Mouse (Mus musculus) MEL (cell line): Measurements from ENCODE around the gene Unc13a. TPM values are rescaled to one million over a fixed set of nuclear protein-coding genes. Genes with fewer than 3 reads are reported as not detected.
A peak's percentile ranks its signal among the peaks of the same experiment; 100 is the strongest.

Source experiments
- DNase-seq: peaks from one replicate; pipeline ENCODE4 v3.0.0; 2011; ENCODE audit warnings: low read depth, low spot score
- H3K27ac ChIP-seq: 2 replicates; pipeline ENCODE4 v1.5.1; 2012; ENCODE audit warnings: low read depth, mild to moderate bottlenecking, control low read depth, low read length, moderate library complexity; ENCODE audit not compliant: control insufficient read depth
- H3K27me3 ChIP-seq, 2 experiments: fragments of 150-350 bp in 1 of 2; sonication (generic) in 1 of 2; 2 replicates each; pipeline ENCODE4 v1.6.1; 2012; ENCODE audit warnings: low read length in 2 of 2, mild to moderate bottlenecking in 2 of 2, improper control_type of control experiment in 1 of 2, moderate library complexity in 1 of 2; ENCODE audit not compliant: insufficient read depth in 2 of 2, control insufficient read depth in 1 of 2
- H3K36me3 ChIP-seq, 2 experiments: 2 replicates each; pipeline ENCODE4 v1.6.1; 2012 to 2014; ENCODE audit warnings: low read length in 2 of 2, improper control_type of control experiment in 1 of 2, inconsistent platforms in 1 of 2, mild to moderate bottlenecking in 1 of 2; ENCODE audit not compliant: insufficient read depth in 2 of 2, control insufficient read depth in 1 of 2
- H3K4me1 ChIP-seq, 2 experiments: fragments of 150-350 bp in 1 of 2; sonication (generic) in 1 of 2; 2 replicates each; pipeline ENCODE4 v1.6.1; 2012; ENCODE audit warnings: low read length in 2 of 2, improper control_type of control experiment in 1 of 2, mild to moderate bottlenecking in 1 of 2; ENCODE audit not compliant: insufficient read depth in 2 of 2, control insufficient read depth in 1 of 2
- H3K4me3 ChIP-seq, 2 experiments: fragments of 150-350 bp in 1 of 2; sonication (generic) in 1 of 2; 2 replicates each; pipeline ENCODE4 v1.5.1; 2012; ENCODE audit warnings: low read depth in 2 of 2, low read length in 2 of 2, mild to moderate bottlenecking in 2 of 2, moderate library complexity in 2 of 2, control low read depth in 1 of 2, improper control_type of control experiment in 1 of 2; ENCODE audit not compliant: control insufficient read depth in 1 of 2, insufficient read depth in 1 of 2
- H3K79me2 ChIP-seq: 2 replicates; pipeline ENCODE4 v1.6.1; 2012; ENCODE audit warnings: mild to moderate bottlenecking, low read length, moderate library complexity; ENCODE audit not compliant: control insufficient read depth, poor library complexity, insufficient read depth
- H3K9ac ChIP-seq: 2 replicates; pipeline ENCODE4 v1.6.1; 2012; ENCODE audit warnings: low read depth, mild to moderate bottlenecking, control low read depth, low read length, moderate library complexity; ENCODE audit not compliant: control insufficient read depth, poor library complexity, severe bottlenecking
- H3K9me3 ChIP-seq: fragments of 150-350 bp; sonication (generic); replicated peaks from 2 replicates; pipeline ENCODE4 v1.6.1; 2012; ENCODE audit warnings: mild to moderate bottlenecking, low read length, improper control_type of control experiment, moderate library complexity; ENCODE audit not compliant: insufficient read depth
- BHLHE40 ChIP-seq: IDR thresholded peaks from 2 replicates; pipeline ENCODE4 v1.6.1; 2012; ENCODE audit warnings: low read depth, mild to moderate bottlenecking, inconsistent platforms, low read length, improper control_type of control experiment, borderline replicate concordance
- CHD1 ChIP-seq: IDR thresholded peaks from 2 replicates; pipeline ENCODE4 v1.6.1; 2012; ENCODE audit warnings: low read depth, mild to moderate bottlenecking, inconsistent platforms, low read length, improper control_type of control experiment
- CHD2 ChIP-seq: IDR thresholded peaks from 2 replicates; pipeline ENCODE4 v1.6.1; 2011; ENCODE audit warnings: low read length, improper control_type of control experiment
- CTCF ChIP-seq, 3 experiments: IDR thresholded peaks in 2 of 3; conservative IDR thresholded peaks in 1 of 3; 2 replicates each; pipeline ENCODE4 v1.5.1; 2011 to 2012; ENCODE audit warnings: low read length in 3 of 3, low read depth in 2 of 3, mild to moderate bottlenecking in 2 of 3, improper control_type of control experiment in 1 of 3, inconsistent platforms in 1 of 3, mixed read lengths in 1 of 3, moderate library complexity in 1 of 3; ENCODE audit not compliant: control insufficient read depth in 1 of 3, insufficient read depth in 1 of 3, poor library complexity in 1 of 3, severe bottlenecking in 1 of 3
- E2F4 ChIP-seq: IDR thresholded peaks from 2 replicates; pipeline ENCODE4 v1.6.1; 2011; ENCODE audit warnings: low read depth, low read length, improper control_type of control experiment, borderline replicate concordance
- GABPA ChIP-seq: IDR thresholded peaks from 2 replicates; pipeline ENCODE4 v1.6.1; 2012; ENCODE audit warnings: low read depth, mild to moderate bottlenecking, inconsistent platforms, low read length, improper control_type of control experiment, moderate library complexity
- MAFK ChIP-seq: IDR thresholded peaks from 2 replicates; pipeline ENCODE4 v1.6.1; 2011; ENCODE audit warnings: low read depth, mild to moderate bottlenecking, low read length, improper control_type of control experiment, borderline replicate concordance
- MAX ChIP-seq: IDR thresholded peaks from 2 replicates; pipeline ENCODE4 v1.6.1; 2011; ENCODE audit warnings: low read length, improper control_type of control experiment
- MAZ ChIP-seq: IDR thresholded peaks from 2 replicates; pipeline ENCODE4 v1.6.1; 2012; ENCODE audit warnings: low read depth, mild to moderate bottlenecking, inconsistent platforms, low read length, improper control_type of control experiment
- MEF2A ChIP-seq: IDR thresholded peaks from 2 replicates; pipeline ENCODE4 v1.6.1; 2014; ENCODE audit warnings: low read depth, mild to moderate bottlenecking, inconsistent platforms, low read length, improper control_type of control experiment; ENCODE audit not compliant: poor library complexity, insufficient replicate concordance, severe bottlenecking; ENCODE audit errors: extremely low read depth
- NRF1 ChIP-seq: IDR thresholded peaks from 2 replicates; pipeline ENCODE4 v1.6.1; 2014; ENCODE audit warnings: low read depth, mild to moderate bottlenecking, inconsistent platforms, low read length, improper control_type of control experiment, moderate library complexity; ENCODE audit not compliant: poor library complexity, insufficient read depth, severe bottlenecking
- POLR2A ChIP-seq, 2 experiments: IDR thresholded peaks; 2 replicates each; pipeline ENCODE4 v1.6.1; 2011 to 2012; ENCODE audit warnings: low read length in 2 of 2, mild to moderate bottlenecking in 2 of 2, control low read depth in 1 of 2, improper control_type of control experiment in 1 of 2, low read depth in 1 of 2, moderate library complexity in 1 of 2; ENCODE audit not compliant: control insufficient read depth in 1 of 2, insufficient read depth in 1 of 2, poor library complexity in 1 of 2
- POLR2AphosphoS2 ChIP-seq: IDR thresholded peaks from 2 replicates; pipeline ENCODE4 v1.6.1; 2011; ENCODE audit warnings: low read length, improper control_type of control experiment
- RAD21 ChIP-seq: IDR thresholded peaks from 2 replicates; pipeline ENCODE4 v1.6.1; 2011; ENCODE audit warnings: mild to moderate bottlenecking, low read depth, low read length, improper control_type of control experiment
- RCOR1 ChIP-seq: IDR thresholded peaks from 2 replicates; pipeline ENCODE4 v1.6.1; 2012; ENCODE audit warnings: low read depth, mild to moderate bottlenecking, inconsistent platforms, low read length, improper control_type of control experiment
- SMC3 ChIP-seq: IDR thresholded peaks from 2 replicates; pipeline ENCODE4 v1.6.1; 2011; ENCODE audit warnings: low read depth, low read length, improper control_type of control experiment
- TAL1 ChIP-seq: IDR thresholded peaks from 2 replicates; pipeline ENCODE4 v1.6.1; 2012; ENCODE audit warnings: mild to moderate bottlenecking, inconsistent platforms, low read length, moderate library complexity, mixed read lengths
- TBP ChIP-seq: IDR thresholded peaks from 2 replicates; pipeline ENCODE4 v1.8.0; 2011; ENCODE audit warnings: low read depth, low read length, improper control_type of control experiment
- USF1 ChIP-seq: IDR thresholded peaks from 2 replicates; pipeline ENCODE4 v1.6.1; 2014; ENCODE audit warnings: low read depth, mild to moderate bottlenecking, inconsistent platforms, low read length, improper control_type of control experiment, moderate library complexity
- ZKSCAN1 ChIP-seq: IDR thresholded peaks from 2 replicates; pipeline ENCODE4 v1.6.1; 2012; ENCODE audit warnings: low read depth, mild to moderate bottlenecking, inconsistent platforms, low read length, improper control_type of control experiment, moderate library complexity
- ZNF384 ChIP-seq: IDR thresholded peaks from 2 replicates; pipeline ENCODE4 v1.6.1; 2012; ENCODE audit warnings: low read depth, mild to moderate bottlenecking, inconsistent platforms, low read length, improper control_type of control experiment
- polyA plus RNA-seq, 2 experiments: library from polyadenylated mRNA; stranded (reverse) in 1 of 2; unstranded in 1 of 2; fragments of >175 nt in 1 of 2; fragments of >200 nt in 1 of 2; gene quantifications; 2 replicates each; pipeline versions ENCODE4 v1.2.1 to v1.2.4; 2012; ENCODE audit warnings: low replicate concordance in 2 of 2, low read depth in 1 of 2; ENCODE audit not compliant: insufficient read length in 2 of 2, insufficient read depth in 1 of 2, missing spikeins in 1 of 2
- total RNA-seq: library from RNA; depleted of rRNA; stranded (reverse); fragments of 300-350 nt; gene quantifications from 2 replicates; pipeline ENCODE4 v1.2.3, GENCODE M21; 2012

Unc13a gene
- total and polyA plus RNA-seq, 3 experiments = 0.81 to 3.6 TPM; not detected in 1

DNA sequence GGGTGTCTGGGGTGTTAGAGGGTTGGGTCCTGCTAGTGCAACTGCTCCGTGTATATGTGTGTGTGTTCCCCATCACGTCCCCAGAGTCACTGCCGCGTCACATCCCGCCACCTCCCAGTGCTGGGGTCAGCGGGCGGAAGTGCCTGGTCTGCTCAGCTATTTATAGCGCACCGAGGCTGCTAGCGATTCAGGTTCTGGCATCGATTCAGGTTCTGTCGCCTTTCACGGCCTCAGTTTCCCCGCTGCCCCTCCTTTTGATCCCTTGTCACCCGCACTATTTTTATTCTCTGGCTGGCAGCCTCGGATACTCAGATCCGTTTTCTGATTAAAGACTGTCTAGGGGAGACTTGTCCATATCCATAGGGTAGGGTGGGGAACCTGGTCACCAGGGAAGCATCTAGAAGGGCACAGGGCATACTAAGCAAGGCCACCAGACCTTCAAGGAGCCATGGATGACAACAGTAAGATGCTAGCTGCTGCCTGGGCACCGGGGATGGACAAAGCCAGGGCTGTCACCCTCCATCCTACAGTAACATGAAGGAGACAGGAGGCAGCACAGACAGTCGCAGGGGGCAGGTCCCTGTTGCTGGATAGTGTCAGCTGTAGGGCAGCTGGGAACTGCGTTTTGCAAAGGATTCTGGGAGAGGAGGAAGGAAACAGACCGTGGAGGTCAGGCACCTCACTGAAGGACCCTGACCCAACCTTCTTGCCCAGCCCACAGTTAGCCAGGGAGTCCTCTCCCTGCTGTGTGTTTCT, 3.2 kb downstream of the Unc13a start (continued):
- TF ChIP-seq POLR2AphosphoS2 (no peak), TBP (no peak), ZKSCAN1 (no peak), RCOR1 (no peak), CHD1 (no peak), SMC3 (no peak), MAFK (no peak), GABPA (no peak), E2F4 (no peak), MEF2A (peak; percentile 71; the same call in 1 of the 2 replicates), POLR2A (IDR thresholded peaks at IDR 0.05; ENCODE audit: control insufficient read depth in 1 of 2, insufficient read depth in 1 of 2, low read depth in 1 of 2, low read length in 2 of 2, poor library complexity in 1 of 2) (no peak), USF1 (0 out of 2 replicates have a peak, but pooled peaks have one; percentile 5), RAD21 (no peak), ZNF384 (no peak), CTCF (IDR thresholded peaks at IDR 0.05 in 2 of 3, conservative IDR thresholded peaks at IDR 0.05 in 1 of 3; ENCODE audit: control insufficient read depth in 1 of 3, insufficient read depth in 1 of 3, low read depth in 2 of 3, low read length in 3 of 3, poor library complexity in 1 of 3, severe bottlenecking in 1 of 3) (no peak), MAZ (no peak), NRF1 (no peak), BHLHE40 (no peak), TAL1 (no peak)

DNA sequence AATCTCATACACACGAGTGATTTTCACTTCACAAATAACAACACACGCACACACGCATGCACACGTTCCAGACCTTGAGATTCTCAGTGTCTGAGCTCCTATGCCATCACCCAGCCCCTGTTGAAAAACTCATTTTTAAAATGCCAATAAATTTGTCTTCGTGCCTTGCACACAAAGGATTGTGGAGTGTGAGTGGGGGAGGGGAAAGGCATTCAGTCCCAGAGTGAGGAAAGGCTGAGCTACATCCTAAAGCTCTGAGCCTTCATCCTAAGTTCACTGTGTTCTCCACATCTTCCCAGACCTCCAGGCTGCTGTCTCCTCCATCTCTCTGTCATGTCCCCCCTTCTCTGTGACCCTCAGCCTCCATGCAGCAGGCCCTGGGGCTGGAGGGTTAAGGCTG, 4.3 kb downstream of the Unc13a start:
- TF ChIP-seq MAX = no peak
- no peak for TF ChIP-seq RCOR1
- no peak for TF ChIP-seq POLR2A (IDR thresholded peaks at IDR 0.05; ENCODE audit: control insufficient read depth in 1 of 2, insufficient read depth in 1 of 2, low read depth in 1 of 2, low read length in 2 of 2, poor library complexity in 1 of 2)
- TF ChIP-seq BHLHE40 = no peak
- TF ChIP-seq CHD2 = no peak; the same call in 1 of the 2 replicates
- H3K9ac ChIP-seq = no peak overlapping the region
- H3K4me1 ChIP-seq = peaks cover 0 to 20% of the 10 kb centered on the region in 2 experiments; a peak in 3 of 4 replicates
- no peaks in the 10 kb centered on the region for H3K79me2 ChIP-seq
- no peak overlapping the region for H3K4me3 ChIP-seq
- H3K27ac ChIP-seq = no peak overlapping the region
- H3K36me3 ChIP-seq = no peaks in the 10 kb centered on the region
- H3K27me3 ChIP-seq = no peaks in the 10 kb centered on the region
- H3K9me3 ChIP-seq = no peaks in the 10 kb centered on the region
- no peak for DNase-seq
